Mouse (Mus musculus): Measurements from ENCODE around the gene Mif4gd.

DNA sequence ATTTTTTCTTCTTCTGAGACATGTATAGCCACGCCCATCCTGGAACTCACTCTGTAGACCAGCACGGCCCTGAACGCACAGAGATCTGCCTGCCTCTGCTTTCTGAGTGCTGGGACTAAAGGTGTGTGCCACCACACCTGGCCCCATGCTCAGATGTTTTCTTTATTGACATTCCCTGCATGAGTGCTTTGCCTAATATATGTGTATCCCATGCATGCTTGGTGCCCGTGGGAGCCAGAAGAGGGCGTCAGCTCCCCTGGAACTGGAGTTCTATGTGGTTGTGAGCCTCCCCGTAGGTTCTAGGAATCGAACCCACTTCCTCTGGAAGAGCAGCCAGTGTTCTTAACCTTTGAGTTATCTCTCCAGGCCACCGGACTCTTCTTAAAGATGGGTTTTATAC lies 22.3 kb upstream of the Mif4gd start:
- TF ChIP-seq POLR2A (IDR thresholded peaks at IDR 0.05; ENCODE audit: insufficient read depth, low read depth, low read length) (no peak), CTCF (IDR thresholded peaks at IDR 0.05) (no peak), EP300 (IDR thresholded peaks at IDR 0.05; ENCODE audit: insufficient read depth, low read depth, low read length) (no peak)
